Mouse (Mus musculus) heart, adult 18-20 months (tissue): Measurements from ENCODE around the gene Fibp. TPM values are rescaled to one million over a fixed set of nuclear protein-coding genes. Genes with fewer than 3 reads are reported as not detected.

Experiments
- DNase-seq, 2 experiments: peaks; one replicate each; pipeline ENCODE4 v3.0.0; 2021 to 2022; ENCODE audit warnings: mixed read lengths in 1 of 2
- total RNA-seq, 2 experiments: library from RNA; stranded (reverse); gene quantifications; 2 replicates each; pipeline ENCODE4 v1.2.3; 2021

Gene Fibp
- total RNA-seq, 2 experiments from 2014 or later = 50.9 to 54.3 TPM

- DNase-seq = peak; percentile 57 to 70
These were observed 28.4 kb upstream of the Fibp start for GRCm38 (mm10) chr19:5431911-5432464.

DNA sequence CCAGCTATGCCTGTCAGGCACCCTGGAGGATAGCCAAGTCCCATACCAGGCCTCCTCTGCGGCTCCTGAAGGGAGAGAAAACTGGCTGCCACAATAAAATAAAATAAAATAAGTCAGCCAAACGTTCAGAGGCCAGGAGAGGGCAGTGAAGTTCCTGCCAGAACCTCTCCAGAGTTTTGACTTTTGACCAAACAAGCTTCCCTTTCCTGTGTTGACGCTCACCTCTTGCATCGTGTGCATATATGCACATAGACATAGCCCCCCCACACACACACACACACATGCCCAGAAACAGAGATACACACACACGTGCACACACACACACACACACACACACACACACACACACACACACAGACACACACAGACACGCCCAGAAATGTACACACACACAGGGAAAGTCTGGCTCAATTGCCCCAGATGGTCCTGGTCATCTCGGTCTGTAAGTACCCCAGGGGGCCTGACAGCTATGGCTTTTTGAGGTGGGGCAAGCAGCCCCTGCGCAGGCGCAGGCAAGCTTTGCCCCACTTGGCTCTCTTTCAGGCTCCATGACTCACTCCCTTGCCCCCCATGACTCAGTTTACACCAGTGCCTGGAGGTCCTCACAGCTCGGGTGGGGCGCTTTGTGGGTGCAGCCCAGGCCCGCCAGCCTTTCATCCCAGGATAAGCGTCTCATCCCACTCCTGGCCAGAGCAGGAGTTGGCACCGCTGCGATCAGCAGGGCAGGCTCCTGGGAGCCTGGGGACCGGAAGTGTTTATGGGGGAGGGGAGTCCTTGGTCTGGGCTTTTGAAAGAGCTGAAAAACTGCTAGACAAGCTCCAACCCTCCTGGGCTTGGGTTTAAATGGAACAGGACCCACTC, 27.2 kb upstream of the Fibp start:
- DNase-seq = peak; percentile 74

DNA sequence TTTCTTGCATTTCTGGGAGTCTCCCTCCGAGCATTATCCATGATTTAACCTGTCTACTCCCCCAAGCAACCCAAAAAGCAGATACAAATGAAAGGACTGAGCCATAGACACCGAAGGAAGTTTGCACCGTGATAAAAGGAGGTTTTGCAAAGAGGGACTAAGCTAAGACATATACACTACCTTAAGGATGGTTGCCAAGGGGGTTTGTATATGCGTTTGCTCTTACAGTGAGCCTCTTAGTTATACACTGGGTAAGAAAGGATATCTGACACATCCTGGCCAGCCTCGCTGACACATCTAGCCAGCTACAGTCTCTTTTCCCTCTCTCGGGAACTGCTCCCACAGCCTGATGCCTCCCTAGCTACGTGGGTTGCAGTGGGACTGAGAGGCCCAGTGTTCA, 26.5 kb upstream of the Fibp start:
- DNase-seq = no peak

- no peak for DNase-seq
These were observed 16.0 kb upstream of the Fibp start for GRCm38 (mm10) chr19:5444371-5444908.

GRCm38 (mm10) chr19:5444954-5445353, 15.5 kb upstream of the Fibp start:
- DNase-seq = no peak

DNA sequence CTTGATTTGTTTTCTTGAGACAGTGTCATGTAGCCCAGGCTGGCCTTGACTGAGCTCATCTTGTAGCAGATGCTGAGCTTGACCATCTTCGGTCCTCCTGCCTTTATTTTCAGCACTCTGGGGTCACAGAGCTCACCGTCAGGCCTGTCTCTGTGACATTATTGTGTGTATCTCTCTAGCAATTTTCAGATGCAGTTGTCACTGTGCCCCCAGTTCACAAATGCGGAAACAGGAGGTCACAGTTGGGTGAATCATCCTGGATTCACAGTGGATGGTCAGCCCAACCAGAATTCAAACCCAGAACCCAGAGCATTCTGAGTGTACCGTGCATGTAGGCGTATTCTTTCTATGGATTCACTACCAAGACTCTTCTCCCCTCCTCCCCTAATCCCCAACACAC, 14.7 kb upstream of the Fibp start:
- DNase-seq = no peak

GRCm38 (mm10) chr19:5447515-5448353, 12.7 kb upstream of the Fibp start, which contains the start of gene Fosl1:
Gene Fosl1, plus strand, starts transcription at chr19:5447547.
- DNase-seq = peak; percentile 69 to 82

GRCm38 (mm10) chr19:5448354-5449150, 11.9 kb upstream of the Fibp start:
- DNase-seq = peak in 1 of 2 experiments; percentile 36

DNA sequence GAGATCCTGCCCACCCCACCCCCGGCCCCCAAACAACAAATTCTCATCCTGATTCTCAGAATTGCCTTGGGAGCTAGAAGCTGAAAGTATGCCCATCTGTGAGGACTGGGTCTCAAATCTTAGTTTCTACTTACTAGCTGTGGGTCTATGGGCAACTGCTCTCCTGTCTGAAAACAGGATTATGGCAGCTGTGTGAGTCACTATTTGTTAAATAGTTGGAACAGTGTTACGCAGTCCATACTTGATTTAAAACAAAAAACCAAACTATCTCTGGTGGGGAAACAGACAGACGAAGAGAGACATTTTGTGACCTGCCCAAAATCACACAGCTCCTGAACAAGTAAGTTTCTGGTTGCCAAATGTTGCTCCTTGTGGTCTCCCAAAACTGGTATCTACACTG, 10.7 kb upstream of the Fibp start:
- DNase-seq = no peak

DNA sequence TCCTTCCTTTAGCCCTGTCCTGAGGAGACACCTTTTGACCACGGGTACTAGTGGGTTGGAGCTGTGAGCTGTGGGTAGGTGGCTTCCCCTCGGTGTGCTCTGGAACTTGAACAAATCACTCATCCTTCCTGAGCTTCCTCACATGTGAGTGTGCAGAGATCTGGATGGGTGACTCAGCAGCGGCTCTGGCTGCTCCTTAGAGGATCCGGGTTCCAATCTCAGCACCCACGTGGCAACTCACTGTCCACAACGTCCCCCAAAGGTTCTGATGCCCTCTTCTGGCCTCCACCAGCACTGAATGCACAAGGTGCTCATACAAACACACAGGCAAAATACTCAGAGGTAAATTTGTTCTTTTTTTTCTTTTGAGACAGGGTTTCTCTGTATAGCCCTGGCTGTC, 8.6 kb upstream of the Fibp start:
- no peak for DNase-seq

DNA sequence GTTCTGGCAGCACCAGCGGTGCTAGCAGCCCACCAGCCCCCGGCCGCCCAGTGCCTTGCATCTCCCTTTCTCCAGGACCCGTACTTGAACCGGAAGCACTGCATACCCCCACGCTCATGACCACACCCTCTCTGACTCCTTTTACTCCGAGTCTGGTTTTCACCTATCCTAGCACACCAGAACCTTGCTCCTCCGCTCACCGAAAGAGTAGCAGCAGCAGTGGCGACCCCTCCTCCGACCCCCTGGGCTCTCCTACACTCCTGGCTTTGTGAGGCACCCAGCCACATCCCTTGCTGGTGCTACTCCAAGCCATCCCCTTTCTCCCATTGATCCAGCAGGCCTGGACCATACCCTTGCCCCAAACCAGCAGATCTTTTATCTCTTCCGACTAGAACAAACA, 5.4 kb upstream of the Fibp start:
- no peak for DNase-seq

- peak in 1 of 2 experiments; percentile 33 for DNase-seq
These were observed 4.8 kb upstream of the Fibp start for GRCm38 (mm10) chr19:5455568-5455967.

- DNase-seq = peak; percentile 69 to 76
These were observed 4.0 kb upstream of the Fibp start for GRCm38 (mm10) chr19:5456241-5456921.

DNA sequence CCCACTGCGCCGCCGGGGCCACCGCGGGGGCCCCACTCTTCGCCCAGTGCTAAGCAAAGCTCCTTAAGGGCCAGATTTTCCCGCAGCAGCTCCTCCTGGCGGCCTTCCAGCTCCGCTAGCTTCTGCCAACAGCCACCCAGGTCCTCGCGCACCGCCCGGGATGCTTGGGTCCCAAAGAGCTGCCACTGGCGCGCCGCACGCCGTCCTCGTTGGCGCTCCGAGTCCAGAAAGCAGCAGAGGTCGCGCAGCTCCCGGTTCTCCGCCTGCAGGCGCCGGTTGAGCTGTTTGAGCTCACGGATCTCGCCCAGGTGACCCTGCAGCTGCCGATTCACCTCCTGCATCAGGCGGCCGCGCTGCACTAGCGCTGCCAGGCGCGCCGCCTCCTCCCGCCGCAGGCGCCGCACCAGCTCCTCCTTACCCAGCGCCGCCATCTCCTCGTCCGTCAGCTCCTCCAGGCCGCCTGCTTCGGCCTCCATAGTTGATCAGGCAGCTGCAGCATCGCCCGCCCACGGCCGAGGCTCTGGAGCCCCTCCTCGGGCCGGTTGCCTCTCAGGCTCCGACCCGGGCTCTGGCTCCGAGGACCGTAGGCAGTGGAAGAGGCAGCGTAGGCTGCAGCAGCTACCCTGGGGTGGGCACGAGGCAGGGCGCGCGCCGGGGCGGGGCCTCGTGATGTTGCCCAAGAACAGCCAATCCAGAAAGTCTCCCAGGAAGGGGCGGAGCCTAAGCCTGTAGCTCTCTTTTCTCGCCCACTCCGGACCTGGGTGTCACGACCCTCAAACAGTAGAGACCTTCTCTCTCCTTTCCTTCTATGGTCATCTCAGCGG, 3.3 kb upstream of the Fibp start:
- DNase-seq = peak; percentile 97

- no peak for DNase-seq
These were observed 2.5 kb upstream of the Fibp start, which contains the start of gene Ccdc85b for GRCm38 (mm10) chr19:5457746-5458442. Gene Ccdc85b, minus strand, starts transcription at chr19:5457894.

GRCm38 (mm10) chr19:5459019-5459418, 1.4 kb upstream of the Fibp start:
- peak; percentile 48 to 53 for DNase-seq

- no peak for DNase-seq
These were observed 519 bp upstream of the Fibp start for GRCm38 (mm10) chr19:5459896-5460295.

DNA sequence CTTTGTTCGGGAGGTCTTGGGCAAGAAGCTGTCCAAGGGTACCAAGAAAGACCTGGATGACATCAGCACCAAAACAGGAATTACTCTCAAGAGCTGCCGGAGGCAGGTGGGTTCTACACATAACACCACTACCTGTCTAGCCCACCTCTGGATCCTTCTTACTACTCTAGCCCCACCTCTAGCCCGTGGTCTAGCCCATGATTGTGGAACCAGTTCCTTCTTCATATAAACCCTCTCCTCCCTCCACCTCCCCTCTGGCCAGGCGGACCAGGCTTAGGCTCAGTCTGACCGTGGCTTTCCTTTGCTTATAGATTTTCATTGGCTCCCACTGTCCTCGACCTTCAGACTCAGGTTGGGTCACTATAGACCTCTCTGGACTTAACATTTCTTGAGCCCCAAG, 996 bp downstream of the Fibp start:
- no peak for DNase-seq

- no peak for DNase-seq
These were observed 2.8 kb downstream of the Fibp start for GRCm38 (mm10) chr19:5463212-5463611.
